Mouse (Mus musculus) midbrain, embryonic 13.5 days (tissue): ENCODE data around the gene Arnt. TPM values are rescaled to one million over a fixed set of nuclear protein-coding genes. Genes with fewer than 3 reads are reported as not detected.

ENCODE experiments used
- ATAC-seq: fragments of 200-750 bp; cut with Nextera tagmentation; 2 replicates; pipeline ENCODE4 v1.8.0; 2017; ENCODE audit warnings: mild to moderate bottlenecking, moderate TSS enrichment, moderate library complexity
- H3K27ac ChIP-seq: fragments of 300-500 bp; sonication (generic); 2 replicates; pipeline ENCODE4 v1.5.1; 2015; ENCODE audit warnings: inconsistent platforms, mild to moderate bottlenecking, moderate library complexity
- H3K27me3 ChIP-seq: fragments of 300-500 bp; sonication (generic); 2 replicates; pipeline ENCODE4 v1.6.1; 2015; ENCODE audit warnings: mild to moderate bottlenecking, inconsistent platforms
- H3K36me3 ChIP-seq: fragments of 300-500 bp; sonication (generic); 2 replicates; pipeline ENCODE4 v1.6.1; 2015; ENCODE audit warnings: mild to moderate bottlenecking, inconsistent platforms
- H3K4me1 ChIP-seq: fragments of 300-500 bp; sonication (generic); replicated peaks from 2 replicates; pipeline ENCODE4 v1.6.1; 2015; ENCODE audit warnings: inconsistent platforms
- H3K4me2 ChIP-seq: fragments of 300-500 bp; sonication (generic); replicated peaks from 2 replicates; pipeline ENCODE4 v1.6.1; 2015; ENCODE audit warnings: moderate library complexity, mild to moderate bottlenecking, inconsistent platforms
- H3K4me3 ChIP-seq: fragments of 300-500 bp; sonication (generic); replicated peaks from 2 replicates; pipeline ENCODE4 v1.5.1; 2015; ENCODE audit warnings: mild to moderate bottlenecking, inconsistent platforms
- H3K9ac ChIP-seq: fragments of 300-500 bp; sonication (generic); replicated peaks from 2 replicates; pipeline ENCODE4 v1.6.1; 2015; ENCODE audit warnings: mild to moderate bottlenecking, inconsistent platforms
- H3K9me3 ChIP-seq: fragments of 300-500 bp; sonication (generic); 2 replicates; pipeline ENCODE4 v1.6.1; 2016; ENCODE audit warnings: mild to moderate bottlenecking, inconsistent platforms
- WGBS: fragments of 180-500 bp; shearing (Covaris S2); methylation state at CpG from one replicate; pipeline ENCODE4 v1.1.7; 2015; 5-methylcytosine and 5-hydroxymethylcytosine counted together
- polyA plus RNA-seq: library from polyadenylated mRNA; unstranded; fragments of >200 nt; fragmentation: Nextera tagmentation; extraction: Ambion mirVana; gene quantifications from 2 replicates; pipeline ENCODE4 v1.2.1, GENCODE M21; 2015

The Arnt gene
- polyA plus RNA-seq, 1 experiment from 2014 or later: 26.1 TPM

GRCm38 (mm10) chr3:95517493-95517898, 83.3 kb downstream of the Arnt start:
- no peak overlapping the region for H3K4me3 ChIP-seq
- H3K9ac ChIP-seq: no peak overlapping the region
- ATAC-seq: peak; percentile 68; the same call in 1 of the 2 replicates
- no peak overlapping the region for H3K4me2 ChIP-seq
- H3K4me1 ChIP-seq: no peaks in the 10 kb centered on the region
- no peaks in the 10 kb centered on the region for H3K9me3 ChIP-seq
- H3K27me3 ChIP-seq: no peaks in the 10 kb centered on the region
- 26% methylated on average over 10 of the region's 10 CpGs for WGBS
- no peak overlapping the region for H3K27ac ChIP-seq
- H3K36me3 ChIP-seq: no peaks in the 10 kb centered on the region

- no peak for ATAC-seq
- H3K4me3 ChIP-seq: no peak overlapping the region
- no peaks in the 10 kb centered on the region for H3K9me3 ChIP-seq
- H3K4me1 ChIP-seq: no peaks in the 10 kb centered on the region
- H3K27ac ChIP-seq: no peak overlapping the region
- H3K27me3 ChIP-seq: no peaks in the 10 kb centered on the region
- 83% methylated on average over 7 of the region's 7 CpGs for WGBS
- H3K9ac ChIP-seq: no peak overlapping the region
- H3K36me3 ChIP-seq: no peaks in the 10 kb centered on the region
- no peak overlapping the region for H3K4me2 ChIP-seq
Observed at GRCm38 (mm10) chr3:95518891-95519290, 84.7 kb downstream of the Arnt start.

GRCm38 (mm10) chr3:95519315-95519714, 85.1 kb downstream of the Arnt start:
- WGBS: 86% methylated on average over 2 of the region's 2 CpGs
- Histone ChIP-seq H3K4me1 (no peaks in the 10 kb centered on the region), H3K27ac (no peak overlapping the region), H3K36me3 (no peaks in the 10 kb centered on the region), H3K27me3 (no peaks in the 10 kb centered on the region), H3K9ac (no peak overlapping the region; the same call in 1 of the 2 replicates), H3K4me3 (no peak overlapping the region), H3K4me2 (no peak overlapping the region), H3K9me3 (no peaks in the 10 kb centered on the region)
- no peak for ATAC-seq

- WGBS: 91% methylated on average over 3 of the region's 3 CpGs
- H3K9ac ChIP-seq: no peak overlapping the region
- H3K4me2 ChIP-seq: no peak overlapping the region
- H3K4me1 ChIP-seq: no peaks in the 10 kb centered on the region
- H3K9me3 ChIP-seq: no peaks in the 10 kb centered on the region
- no peaks in the 10 kb centered on the region for H3K36me3 ChIP-seq
- no peak overlapping the region for H3K4me3 ChIP-seq
- no peak overlapping the region for H3K27ac ChIP-seq
- no peak for ATAC-seq
- no peaks in the 10 kb centered on the region for H3K27me3 ChIP-seq
Observed at GRCm38 (mm10) chr3:95520100-95520499, 85.9 kb downstream of the Arnt start.

- ATAC-seq: no peak
- Histone ChIP-seq H3K9me3 (no peaks in the 10 kb centered on the region), H3K27me3 (no peaks in the 10 kb centered on the region), H3K27ac (no peak overlapping the region), H3K9ac (no peak overlapping the region), H3K4me3 (no peak overlapping the region), H3K4me2 (no peak overlapping the region), H3K4me1 (no peaks in the 10 kb centered on the region), H3K36me3 (no peaks in the 10 kb centered on the region)
- 96% methylated on average over 10 of the region's 10 CpGs for WGBS
Observed at GRCm38 (mm10) chr3:95521168-95521567, 87.0 kb downstream of the Arnt start.

- Histone ChIP-seq H3K9ac (no peak overlapping the region), H3K9me3 (no peaks in the 10 kb centered on the region), H3K4me3 (no peak overlapping the region), H3K4me2 (no peak overlapping the region), H3K27me3 (no peaks in the 10 kb centered on the region), H3K36me3 (no peaks in the 10 kb centered on the region), H3K27ac (no peak overlapping the region), H3K4me1 (no peaks in the 10 kb centered on the region)
- ATAC-seq: no peak
- whole genome bisulfite sequencing: 91% methylated on average over 3 of the region's 3 CpGs
Observed at GRCm38 (mm10) chr3:95523662-95524061, 89.5 kb downstream of the Arnt start.

- 67% methylated on average over 2 of the region's 2 CpGs for WGBS
- no peak for ATAC-seq
- H3K27me3 ChIP-seq: no peaks in the 10 kb centered on the region
Observed at GRCm38 (mm10) chr3:95524673-95525072, 90.5 kb downstream of the Arnt start.

GRCm38 (mm10) chr3:95526111-95526510, 91.9 kb downstream of the Arnt start:
- ATAC-seq: no peak
- Histone ChIP-seq H3K4me3 (no peak overlapping the region), H3K27me3 (no peaks in the 10 kb centered on the region), H3K9me3 (no peaks in the 10 kb centered on the region), H3K27ac (no peak overlapping the region), H3K4me1 (no peaks in the 10 kb centered on the region), H3K36me3 (no peaks in the 10 kb centered on the region), H3K4me2 (no peak overlapping the region), H3K9ac (no peak overlapping the region)

More at GRCm38 (mm10) chr3:95524673-95525072, 90.5 kb downstream of the Arnt start:
- no peaks in the 10 kb centered on the region for H3K4me1 ChIP-seq
- H3K36me3 ChIP-seq: no peaks in the 10 kb centered on the region
- no peak overlapping the region for H3K9ac ChIP-seq
- H3K9me3 ChIP-seq: no peaks in the 10 kb centered on the region
- H3K4me2 ChIP-seq: no peak overlapping the region
- no peak overlapping the region for H3K27ac ChIP-seq
- no peak overlapping the region for H3K4me3 ChIP-seq

- H3K4me2 ChIP-seq: no peak within 1 kb of the TSS
- ATAC-seq: no peak
- no peaks in the 10 kb centered on the region for H3K9me3 ChIP-seq
- no peaks in the 10 kb centered on the region for H3K4me1 ChIP-seq
- no peaks in the 10 kb centered on the region for H3K36me3 ChIP-seq
- 89% methylated on average over 8 of the region's 8 CpGs for WGBS
- no peaks in the 10 kb centered on the region for H3K27me3 ChIP-seq
- H3K4me3 ChIP-seq: no peak within 1 kb of the TSS
- no peak within 1 kb of the TSS for H3K27ac ChIP-seq
- no peak within 1 kb of the TSS for H3K9ac ChIP-seq
Observed at GRCm38 (mm10) chr3:95526622-95527211, 92.5 kb downstream of the Arnt start, which contains the start of gene Ctss. Gene Ctss, plus strand, starts transcription at chr3:95526786.

- Histone ChIP-seq H3K9ac (no peak overlapping the region), H3K9me3 (no peaks in the 10 kb centered on the region), H3K27ac (no peak overlapping the region), H3K4me3 (no peak overlapping the region), H3K4me1 (no peaks in the 10 kb centered on the region), H3K36me3 (no peaks in the 10 kb centered on the region), H3K4me2 (no peak overlapping the region), H3K27me3 (no peaks in the 10 kb centered on the region)
- no peak for ATAC-seq
- 92% methylated on average over 6 of the region's 6 CpGs for WGBS
Observed at GRCm38 (mm10) chr3:95529814-95530213, 95.6 kb downstream of the Arnt start.

- 100% methylated on average over 1 of the region's 1 CpGs for WGBS
- Histone ChIP-seq H3K27me3 (no peaks in the 10 kb centered on the region), H3K9ac (no peak overlapping the region), H3K27ac (no peak overlapping the region), H3K4me1 (no peaks in the 10 kb centered on the region), H3K4me3 (no peak overlapping the region), H3K9me3 (no peaks in the 10 kb centered on the region), H3K36me3 (no peaks in the 10 kb centered on the region), H3K4me2 (no peak overlapping the region)
- no peak for ATAC-seq
Observed at GRCm38 (mm10) chr3:95531025-95531424, 96.8 kb downstream of the Arnt start.

- H3K9me3 ChIP-seq: no peaks in the 10 kb centered on the region
- no peak overlapping the region for H3K4me3 ChIP-seq
- no peaks in the 10 kb centered on the region for H3K4me1 ChIP-seq
- no peak overlapping the region for H3K4me2 ChIP-seq
- 91% methylated on average over 5 of the region's 5 CpGs for WGBS
- no peak for ATAC-seq
- H3K27ac ChIP-seq: no peak overlapping the region
- no peaks in the 10 kb centered on the region for H3K27me3 ChIP-seq
- H3K9ac ChIP-seq: no peak overlapping the region
- no peaks in the 10 kb centered on the region for H3K36me3 ChIP-seq
Observed at GRCm38 (mm10) chr3:95533364-95533763, 99.2 kb downstream of the Arnt start.

- WGBS: 88% methylated on average over 1 of the region's 1 CpGs
- no peaks in the 10 kb centered on the region for H3K27me3 ChIP-seq
Observed at GRCm38 (mm10) chr3:95534927-95535326, 100.7 kb downstream of the Arnt start.

More at GRCm38 (mm10) chr3:95534927-95535326, 100.7 kb downstream of the Arnt start:
- no peak overlapping the region for H3K27ac ChIP-seq
- H3K4me3 ChIP-seq: no peak overlapping the region
- no peaks in the 10 kb centered on the region for H3K9me3 ChIP-seq
- no peaks in the 10 kb centered on the region for H3K4me1 ChIP-seq
- no peak overlapping the region for H3K4me2 ChIP-seq
- ATAC-seq: no peak
- H3K36me3 ChIP-seq: no peaks in the 10 kb centered on the region
- no peak overlapping the region for H3K9ac ChIP-seq
